Comparison of ENCODE assay signal across 8 mouse cellular contexts in the genomic region with DNA sequence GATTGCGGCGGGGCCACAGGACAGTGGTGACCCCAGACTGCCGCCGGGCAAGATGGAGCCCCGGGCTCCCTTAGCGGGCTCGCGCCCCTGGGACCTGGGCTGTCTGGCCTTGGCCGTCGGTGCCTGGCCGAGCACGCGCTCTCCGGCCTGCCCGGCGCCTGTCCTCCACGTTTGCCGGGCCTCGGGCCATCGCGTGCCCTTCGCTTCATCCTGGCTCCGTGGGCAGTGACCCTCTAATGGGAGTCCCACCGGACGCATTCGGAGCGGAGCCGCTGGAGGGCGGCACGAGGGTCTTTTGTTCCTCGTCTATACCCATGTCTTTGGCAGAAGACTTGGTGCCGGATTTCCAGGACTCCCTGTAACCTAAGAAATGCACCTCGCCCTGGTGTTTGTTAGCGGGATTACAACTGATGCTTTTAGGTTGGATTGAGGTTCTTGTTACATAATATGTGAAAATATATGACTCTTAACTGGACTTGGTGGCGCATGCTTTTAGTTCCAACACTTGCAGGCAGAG. TPM values are rescaled to one million over a fixed set of nuclear protein-coding genes. Genes with fewer than 3 reads are reported as not detected.
A peak's percentile ranks its signal among the peaks of the same experiment; 100 is the strongest.
DNase-seq lines count a peak whose midpoint lies in the region; ATAC-seq and TF ChIP-seq lines count a peak whose summit lies in the region.

No protein-coding gene starts in this region.

- WGBS in hindbrain, embryonic 10.5 days = 2% methylated on average over 35 of the region's 35 CpGs
- under 1% methylated on average over 29 of the region's 35 CpGs for WGBS in lung, postnatal 0 days

- H3K27ac ChIP-seq in hindbrain, embryonic 10.5 days = peak overlapping the region; percentile 97
- H3K27ac ChIP-seq in lung, postnatal 0 days (ENCODE audit: low read length) = peak overlapping the region; percentile 94

- H3K9me3 ChIP-seq in hindbrain, embryonic 10.5 days = no peaks in the 10 kb centered on the region
- no peaks in the 10 kb centered on the region for H3K9me3 ChIP-seq in lung, postnatal 0 days (ENCODE audit: low read length)

- H3K4me3 ChIP-seq in hindbrain, embryonic 10.5 days = peak overlapping the region; percentile 64
- H3K4me3 ChIP-seq in lung, postnatal 0 days (ENCODE audit: low read depth, low read length) = peak overlapping the region; percentile 50

- H3K4me1 ChIP-seq in hindbrain, embryonic 10.5 days (replicated peaks) = peaks cover 26% of the 10 kb centered on the region
- peaks cover 3% of the 10 kb centered on the region; the same call in 1 of the 2 replicates for H3K4me1 ChIP-seq in lung, postnatal 0 days (ENCODE audit: insufficient read depth, low read depth, low read length)

- peak; percentile 80 for DNase-seq in MEL-GATA-1-ER (ENCODE audit: extremely low read depth, low read depth)
- DNase-seq in cerebellum, adult 8-10 months = peak; percentile 83
- DNase-seq in forelimb bud, embryonic 11.5 days (ENCODE audit: low read depth, low spot score) = peak; percentile 91
- peak; percentile 88 for DNase-seq in hindbrain, embryonic 10.5 days (ENCODE audit: low spot score)
- peak; percentile 86 for DNase-seq in layer of hippocampus, adult 9-11 months
- DNase-seq in lung, postnatal 0 days (ENCODE audit: low spot score) = peak; percentile 94
- DNase-seq in ovary, postnatal 14 days (ENCODE audit: low spot score) = peak; percentile 72
- peak; percentile 85 for DNase-seq in thymus, postnatal 25 days

- peaks cover 21% of the 10 kb centered on the region for H3K36me3 ChIP-seq in hindbrain, embryonic 10.5 days
- no peaks in the 10 kb centered on the region for H3K36me3 ChIP-seq in lung, postnatal 0 days (ENCODE audit: insufficient read depth, low read length)

- peak; percentile 78 for TF ChIP-seq CTCF in lung, postnatal 0 days (IDR thresholded peaks at IDR 0.05)

- peak overlapping the region; percentile 65 for H3K4me2 ChIP-seq in lung, postnatal 0 days (replicated peaks; ENCODE audit: low read depth, low read length)

- no peaks in the 10 kb centered on the region for H3K27me3 ChIP-seq in hindbrain, embryonic 10.5 days (ENCODE audit: insufficient read depth, poor library complexity, severe bottlenecking)
- H3K27me3 ChIP-seq in lung, postnatal 0 days (replicated peaks; ENCODE audit: insufficient read depth, low read length) = no peaks in the 10 kb centered on the region

- TF ChIP-seq EP300 in lung, postnatal 0 days (IDR thresholded peaks at IDR 0.05) = no peak

- peak; percentile 20 for ATAC-seq in lung, postnatal 0 days

- peak overlapping the region; percentile 80 for H3K9ac ChIP-seq in lung, postnatal 0 days (replicated peaks; ENCODE audit: low read depth)

RNA-seq across cellular contexts. Expression of a gene that starts 1.1 kb away (rescaled TPM):
- polyA plus RNA-seq in hindbrain, embryonic 10.5 days (2016; fragmentation: Nextera tagmentation; extraction: Ambion mirVana) = 17.8 and 23.3 TPM in 2 replicates
- 25.5 and 28.6 TPM in 2 replicates for polyA plus RNA-seq in lung, postnatal 0 days (2015; fragmentation: Nextera tagmentation; extraction: Ambion mirVana)

RNA-seq across cellular contexts. Expression of a gene that starts 34.5 kb away (rescaled TPM):
- polyA plus RNA-seq in hindbrain, embryonic 10.5 days (2016; fragmentation: Nextera tagmentation; extraction: Ambion mirVana) = 36.2 and 43.9 TPM in 2 replicates
- 9.2 and 11.7 TPM in 2 replicates for polyA plus RNA-seq in lung, postnatal 0 days (2015; fragmentation: Nextera tagmentation; extraction: Ambion mirVana)

Comparison
In these comparisons a context has a peak if more than half of its experiments do, and no peak if none do; other contexts are left out.
1. Peak in every context shown above with its lines: DNase-seq, ATAC-seq, H3K4me3 ChIP-seq and H3K27ac ChIP-seq.